Mouse (Mus musculus) spleen, adult 2 months (tissue): Measurements from ENCODE around the gene Man2a1.

Source experiments
- CTCF ChIP-seq: fragments of 200-500 bp; IDR thresholded peaks from 2 replicates; pipeline ENCODE4 v1.5.1; 2011; ENCODE audit warnings: mild to moderate bottlenecking, inconsistent platforms; ENCODE audit not compliant: insufficient read depth, insufficient read length, insufficient replicate concordance; ENCODE audit errors: extremely low read depth
- POLR2A ChIP-seq: fragments of 200-500 bp; IDR thresholded peaks from 2 replicates; pipeline ENCODE4 v1.6.1; 2011; ENCODE audit warnings: low read depth, low read length, inconsistent platforms

DNA sequence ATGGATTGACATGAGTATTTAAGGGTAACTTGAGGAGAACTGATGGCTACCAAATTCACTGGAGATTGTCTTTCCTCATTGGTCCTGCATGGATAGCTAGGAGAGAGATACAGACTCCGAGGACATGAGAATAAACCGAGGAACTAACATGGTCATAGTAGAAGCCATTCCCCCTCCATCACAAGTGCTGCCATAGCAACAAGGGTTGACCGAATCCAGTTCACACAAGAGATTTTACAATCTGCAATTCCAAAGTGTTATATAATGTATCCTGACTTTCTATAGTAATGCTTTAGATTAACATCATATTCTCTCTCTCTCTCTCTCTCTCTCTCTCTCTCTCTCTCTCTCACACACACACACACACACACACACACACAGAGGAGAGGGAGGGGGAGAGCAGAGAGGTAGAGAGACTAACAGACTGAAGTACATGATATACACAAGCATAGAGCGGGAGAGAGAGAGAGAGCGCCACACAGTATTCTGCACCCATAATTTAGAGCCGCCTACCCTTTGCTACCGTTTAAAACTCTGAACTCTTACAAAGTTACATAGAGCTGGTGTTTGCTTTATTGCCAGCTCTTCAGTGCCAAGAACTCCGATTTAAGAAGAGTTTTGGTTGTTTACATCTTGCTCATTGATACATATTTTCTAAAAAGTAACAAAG, 37.5 kb downstream of the Man2a1 start:
- TF ChIP-seq POLR2A, result no peak
- TF ChIP-seq CTCF, result no peak
